Mouse (Mus musculus): Measurements from ENCODE around the gene Bcr. TPM values are rescaled to one million over a fixed set of nuclear protein-coding genes. Genes with fewer than 3 reads are reported as not detected.

The Bcr gene
- polyA plus RNA-seq, 1 experiment: 20.8 TPM

GRCm38 (mm10) chr10:75060843-75061235 lies 447 bp downstream of the Bcr start:
- TF ChIP-seq CTCF (IDR thresholded peaks at IDR 0.05; ENCODE audit: borderline replicate concordance, control insufficient read depth, extremely low read depth, insufficient read depth, low read length, poor library complexity): no peak
- TF ChIP-seq POLR2A (IDR thresholded peaks at IDR 0.05; ENCODE audit: control insufficient read depth, extremely low read depth, insufficient read depth, low read length, poor library complexity): no peak
- no peaks in the 10 kb centered on the region for H3K36me3 ChIP-seq (ENCODE audit: control insufficient read depth, insufficient read depth, low read length)
- peaks cover 5% of the 10 kb centered on the region; the same call in 1 of the 2 replicates for H3K27me3 ChIP-seq (ENCODE audit: control insufficient read depth, insufficient read depth, low read length)
- peak; percentile 43 for DNase-seq
- peaks cover 39% of the 10 kb centered on the region for H3K4me1 ChIP-seq (replicated peaks; ENCODE audit: control insufficient read depth, insufficient read depth, low read length)
- H3K4me3 ChIP-seq (ENCODE audit: control insufficient read depth, insufficient read depth, low read length): peak overlapping the region; percentile 81
- H3K27ac ChIP-seq (ENCODE audit: control insufficient read depth, insufficient read depth, low read length): no peak overlapping the region
- under 1% methylated on average over 40 of the region's 48 CpGs for WGBS

- peak; percentile 21 for DNase-seq
- Histone ChIP-seq H3K27me3 (ENCODE audit: control insufficient read depth, insufficient read depth, low read length) (peaks cover 5% of the 10 kb centered on the region; the same call in 1 of the 2 replicates), H3K4me1 (replicated peaks; ENCODE audit: control insufficient read depth, insufficient read depth, low read length) (peaks cover 40% of the 10 kb centered on the region), H3K36me3 (ENCODE audit: control insufficient read depth, insufficient read depth, low read length) (no peaks in the 10 kb centered on the region), H3K27ac (ENCODE audit: control insufficient read depth, insufficient read depth, low read length) (no peak overlapping the region), H3K4me3 (ENCODE audit: control insufficient read depth, insufficient read depth, low read length) (peak overlapping the region; percentile 81)
- 4% methylated on average over 71 of the region's 71 CpGs for WGBS
- TF ChIP-seq POLR2A (IDR thresholded peaks at IDR 0.05; ENCODE audit: control insufficient read depth, extremely low read depth, insufficient read depth, low read length, poor library complexity) (peak; percentile 27; the same call in 1 of the 2 replicates), CTCF (IDR thresholded peaks at IDR 0.05; ENCODE audit: borderline replicate concordance, control insufficient read depth, extremely low read depth, insufficient read depth, low read length, poor library complexity) (no peak)
Observed at GRCm38 (mm10) chr10:75061341-75062188, 1.2 kb downstream of the Bcr start.

- Histone ChIP-seq H3K4me3 (ENCODE audit: control insufficient read depth, insufficient read depth, low read length) (peak overlapping the region; percentile 81), H3K27ac (ENCODE audit: control insufficient read depth, insufficient read depth, low read length) (no peak overlapping the region), H3K4me1 (replicated peaks; ENCODE audit: control insufficient read depth, insufficient read depth, low read length) (peaks cover 40% of the 10 kb centered on the region), H3K27me3 (ENCODE audit: control insufficient read depth, insufficient read depth, low read length) (peaks cover 5% of the 10 kb centered on the region; the same call in 1 of the 2 replicates), H3K36me3 (ENCODE audit: control insufficient read depth, insufficient read depth, low read length) (no peaks in the 10 kb centered on the region)
- no peak for TF ChIP-seq CTCF (IDR thresholded peaks at IDR 0.05; ENCODE audit: borderline replicate concordance, control insufficient read depth, extremely low read depth, insufficient read depth, low read length, poor library complexity)
- TF ChIP-seq POLR2A (IDR thresholded peaks at IDR 0.05; ENCODE audit: control insufficient read depth, extremely low read depth, insufficient read depth, low read length, poor library complexity): no peak
- 8% methylated on average over 6 of the region's 6 CpGs for WGBS
- no peak for DNase-seq
Observed at GRCm38 (mm10) chr10:75062189-75062561, 1.8 kb downstream of the Bcr start.

GRCm38 (mm10) chr10:75062621-75063020 lies 2.2 kb downstream of the Bcr start:
- Histone ChIP-seq H3K4me3 (ENCODE audit: control insufficient read depth, insufficient read depth, low read length) (peak overlapping the region; percentile 81; the same call in 1 of the 2 replicates), H3K27ac (ENCODE audit: control insufficient read depth, insufficient read depth, low read length) (no peak overlapping the region), H3K27me3 (ENCODE audit: control insufficient read depth, insufficient read depth, low read length) (peaks cover 5% of the 10 kb centered on the region; the same call in 1 of the 2 replicates), H3K4me1 (replicated peaks; ENCODE audit: control insufficient read depth, insufficient read depth, low read length) (peaks cover 40% of the 10 kb centered on the region), H3K36me3 (ENCODE audit: control insufficient read depth, insufficient read depth, low read length) (no peaks in the 10 kb centered on the region)
- TF ChIP-seq POLR2A (IDR thresholded peaks at IDR 0.05; ENCODE audit: control insufficient read depth, extremely low read depth, insufficient read depth, low read length, poor library complexity): no peak
- no peak for TF ChIP-seq CTCF (IDR thresholded peaks at IDR 0.05; ENCODE audit: borderline replicate concordance, control insufficient read depth, extremely low read depth, insufficient read depth, low read length, poor library complexity)
- WGBS: 20% methylated on average over 6 of the region's 6 CpGs
- no peak for DNase-seq

- Histone ChIP-seq H3K27ac (ENCODE audit: control insufficient read depth, insufficient read depth, low read length) (no peak overlapping the region), H3K27me3 (ENCODE audit: control insufficient read depth, insufficient read depth, low read length) (peaks cover 5% of the 10 kb centered on the region; the same call in 1 of the 2 replicates), H3K4me3 (ENCODE audit: control insufficient read depth, insufficient read depth, low read length) (no peak overlapping the region), H3K36me3 (ENCODE audit: control insufficient read depth, insufficient read depth, low read length) (no peaks in the 10 kb centered on the region), H3K4me1 (replicated peaks; ENCODE audit: control insufficient read depth, insufficient read depth, low read length) (peaks cover 40% of the 10 kb centered on the region)
- no peak for TF ChIP-seq CTCF (IDR thresholded peaks at IDR 0.05; ENCODE audit: borderline replicate concordance, control insufficient read depth, extremely low read depth, insufficient read depth, low read length, poor library complexity)
- no peak for TF ChIP-seq POLR2A (IDR thresholded peaks at IDR 0.05; ENCODE audit: control insufficient read depth, extremely low read depth, insufficient read depth, low read length, poor library complexity)
- WGBS: 69% methylated on average over 12 of the region's 12 CpGs
- no peak for DNase-seq
Observed at GRCm38 (mm10) chr10:75063301-75063965, 3.0 kb downstream of the Bcr start.

GRCm38 (mm10) chr10:75065691-75066090 lies 5.3 kb downstream of the Bcr start:
- Histone ChIP-seq H3K36me3 (ENCODE audit: control insufficient read depth, insufficient read depth, low read length) (no peaks in the 10 kb centered on the region), H3K4me1 (replicated peaks; ENCODE audit: control insufficient read depth, insufficient read depth, low read length) (peaks cover 34% of the 10 kb centered on the region), H3K27me3 (ENCODE audit: control insufficient read depth, insufficient read depth, low read length) (peaks cover 5% of the 10 kb centered on the region; the same call in 1 of the 2 replicates), H3K4me3 (ENCODE audit: control insufficient read depth, insufficient read depth, low read length) (no peak overlapping the region), H3K27ac (ENCODE audit: control insufficient read depth, insufficient read depth, low read length) (no peak overlapping the region)
- DNase-seq: no peak
- 89% methylated on average over 6 of the region's 6 CpGs for WGBS
- TF ChIP-seq POLR2A (IDR thresholded peaks at IDR 0.05; ENCODE audit: control insufficient read depth, extremely low read depth, insufficient read depth, low read length, poor library complexity) (no peak), CTCF (IDR thresholded peaks at IDR 0.05; ENCODE audit: borderline replicate concordance, control insufficient read depth, extremely low read depth, insufficient read depth, low read length, poor library complexity) (no peak)
